Mouse (Mus musculus): Measurements from ENCODE around the gene Atl1.
A peak's percentile ranks its signal among the peaks of the same experiment; 100 is the strongest.

Gene Atl1

DNA sequence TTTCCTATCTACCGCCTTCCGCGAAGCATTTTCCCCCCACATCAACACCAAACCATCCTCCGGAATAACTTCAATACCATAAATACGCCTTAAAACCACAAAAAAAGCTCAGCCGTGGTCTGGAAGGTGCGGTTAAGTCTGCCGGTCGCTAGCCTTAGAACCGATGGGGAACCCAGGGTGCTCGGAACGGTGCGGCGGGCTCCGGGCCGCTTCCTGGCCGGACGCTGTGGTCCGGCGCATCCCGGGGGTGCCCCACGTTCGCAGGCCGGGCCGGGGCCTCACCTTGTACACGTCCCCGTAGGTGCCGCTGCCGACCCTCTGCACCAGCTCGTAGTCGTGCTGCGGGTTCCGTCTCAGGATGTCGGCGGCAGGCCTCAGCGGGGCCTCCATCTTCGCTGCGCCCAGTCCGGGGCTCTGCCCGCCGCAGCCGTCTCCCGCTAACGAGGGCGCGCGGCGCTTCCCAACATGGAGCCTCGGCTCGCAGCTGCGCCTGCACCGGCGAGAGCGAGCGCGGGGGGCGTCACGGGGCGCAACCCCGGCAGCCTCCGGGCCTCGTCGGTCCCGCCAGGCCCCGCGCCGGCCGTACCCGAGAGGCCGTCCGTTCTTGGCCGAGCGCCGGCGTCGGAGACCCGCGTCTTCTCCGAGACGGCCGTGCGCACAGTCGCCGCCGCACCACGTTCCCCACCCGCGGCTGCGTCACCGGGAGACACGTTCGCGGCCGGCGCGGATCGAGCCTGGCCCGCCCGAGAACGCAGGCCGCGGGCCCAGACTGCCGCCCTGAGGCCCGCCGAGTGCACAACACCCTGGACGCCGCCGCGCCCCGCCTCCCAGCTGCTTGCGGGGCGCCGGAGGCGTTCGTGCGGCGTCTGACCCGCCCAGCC is at the start of gene Atl1, which contains the start of gene Map4k5:
Atl1 (plus strand) TSS at position 244 of the 881 bp plus-strand sequence.
Map4k5 (minus strand) TSS at position 830 of the 881 bp plus-strand sequence.
- peak; percentile 72 to 73 for DNase-seq (ENCODE audit: low read depth in 2 of 2, low spot score in 2 of 2)

DNA sequence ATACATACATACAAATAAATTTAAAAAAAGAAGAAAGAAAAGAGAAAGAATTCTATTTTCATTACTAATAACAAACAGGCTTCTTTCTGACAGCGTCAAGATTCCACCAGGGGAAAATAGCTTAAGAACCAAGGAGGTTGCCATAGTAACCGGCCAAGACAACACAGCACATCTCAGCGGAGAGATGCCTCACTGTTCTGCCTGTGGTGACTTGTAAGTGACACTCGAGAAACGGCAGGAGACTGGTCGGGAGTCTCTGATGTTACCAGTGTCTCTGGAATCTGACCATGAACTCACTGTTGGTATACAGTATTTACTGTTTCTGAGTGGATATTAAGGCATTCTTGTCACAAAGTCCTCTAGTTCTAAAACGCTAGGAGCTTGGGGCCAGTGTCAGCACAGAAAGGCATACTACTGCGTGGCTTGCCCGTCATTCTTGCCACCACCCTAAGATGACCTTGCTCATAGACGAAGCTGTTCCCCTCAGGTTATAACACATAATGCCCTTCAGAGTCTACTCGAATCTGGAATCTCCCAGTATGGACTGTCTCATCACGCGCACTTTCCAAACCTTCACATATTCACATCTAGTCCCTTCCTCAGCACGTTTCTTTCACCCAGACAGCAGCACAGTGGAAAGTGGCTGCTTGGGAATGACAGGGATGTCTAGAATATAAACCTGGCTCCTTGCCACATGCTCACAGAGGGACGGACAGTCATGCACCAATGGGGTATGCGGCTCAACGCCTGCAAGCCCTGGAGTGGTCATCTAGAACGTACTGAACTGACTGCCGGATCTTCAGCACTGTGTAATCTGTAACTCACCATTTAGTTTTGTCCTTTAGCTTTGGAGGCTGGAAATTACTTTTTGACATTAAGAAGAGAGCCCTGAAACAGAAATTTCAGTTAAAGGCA is 48.6 kb upstream of the Atl1 start:
- DNase-seq (ENCODE audit: low read depth in 2 of 2, low spot score in 2 of 2) = no peak

DNA sequence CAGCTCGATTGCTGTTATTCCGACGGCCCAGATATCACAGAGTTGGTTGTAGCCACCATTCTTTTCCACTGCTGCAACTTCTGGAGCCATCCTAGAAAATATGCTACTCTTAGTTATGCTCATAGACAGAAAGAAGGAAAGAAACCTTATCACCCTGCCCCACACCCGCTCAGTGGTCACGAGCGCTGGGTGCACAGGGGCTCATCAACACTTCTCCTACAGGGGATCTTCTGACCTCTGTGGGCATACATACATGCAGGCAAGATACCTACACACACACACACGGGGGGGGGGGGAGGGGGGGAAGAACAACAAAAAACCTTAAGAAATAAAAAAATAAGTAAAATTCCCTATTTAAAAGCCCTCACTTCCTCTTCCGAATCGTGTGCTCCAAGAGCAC is 46.7 kb upstream of the Atl1 start:
- DNase-seq (ENCODE audit: low read depth in 2 of 2, low spot score in 2 of 2) = no peak

DNA sequence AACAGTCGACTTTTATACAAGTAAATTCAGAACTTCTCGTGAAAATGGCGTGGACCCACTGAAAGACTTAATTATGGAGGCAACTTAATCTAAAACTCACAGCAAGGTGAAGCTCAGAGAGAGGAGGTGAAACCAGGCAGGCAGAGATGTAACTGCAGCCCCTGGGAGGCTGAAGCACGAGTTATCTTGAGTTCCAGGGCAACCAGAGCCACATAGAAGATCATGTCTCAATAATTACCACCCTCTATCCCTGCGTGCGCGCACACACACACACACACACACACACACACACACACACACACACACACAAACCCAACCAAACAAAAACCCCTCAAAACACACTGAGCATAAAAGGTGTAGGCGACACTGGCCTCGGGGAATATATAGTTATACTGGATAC is 45.9 kb upstream of the Atl1 start:
- no peak for DNase-seq (ENCODE audit: low read depth in 2 of 2, low spot score in 2 of 2)

- DNase-seq (ENCODE audit: low read depth in 2 of 2, low spot score in 2 of 2) = no peak
These were observed 44.1 kb upstream of the Atl1 start for GRCm38 (mm10) chr12:69848083-69848878.

GRCm38 (mm10) chr12:69852288-69852687 is 40.1 kb upstream of the Atl1 start:
- no peak for DNase-seq (ENCODE audit: low read depth in 2 of 2, low spot score in 2 of 2)

DNA sequence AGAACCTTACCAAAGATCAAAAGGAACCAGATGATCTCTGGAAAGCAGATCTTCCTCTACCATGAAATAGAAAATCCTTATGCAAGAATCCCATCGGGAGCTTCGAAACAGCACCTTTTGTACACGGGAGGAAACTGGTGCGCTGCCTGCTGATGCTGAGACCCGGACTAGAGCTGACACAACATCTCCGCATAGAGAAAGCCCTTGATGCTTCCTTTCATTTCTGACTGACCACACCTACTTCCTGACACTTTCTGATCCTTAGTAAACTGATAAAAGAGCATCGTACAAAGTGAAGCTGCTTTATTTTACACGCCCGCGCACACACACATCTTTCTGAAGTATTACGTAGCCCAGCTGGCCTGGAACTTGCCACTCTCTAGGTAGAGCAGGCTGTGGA is 39.0 kb upstream of the Atl1 start:
- DNase-seq (ENCODE audit: low read depth in 2 of 2, low spot score in 2 of 2) = peak in 1 of 2 experiments; percentile 10

- DNase-seq (ENCODE audit: low read depth in 2 of 2, low spot score in 2 of 2) = no peak
These were observed 38.5 kb upstream of the Atl1 start for GRCm38 (mm10) chr12:69853942-69854341.

- no peak for DNase-seq (ENCODE audit: low read depth in 2 of 2, low spot score in 2 of 2)
These were observed 36.6 kb upstream of the Atl1 start for GRCm38 (mm10) chr12:69855641-69856300.

DNA sequence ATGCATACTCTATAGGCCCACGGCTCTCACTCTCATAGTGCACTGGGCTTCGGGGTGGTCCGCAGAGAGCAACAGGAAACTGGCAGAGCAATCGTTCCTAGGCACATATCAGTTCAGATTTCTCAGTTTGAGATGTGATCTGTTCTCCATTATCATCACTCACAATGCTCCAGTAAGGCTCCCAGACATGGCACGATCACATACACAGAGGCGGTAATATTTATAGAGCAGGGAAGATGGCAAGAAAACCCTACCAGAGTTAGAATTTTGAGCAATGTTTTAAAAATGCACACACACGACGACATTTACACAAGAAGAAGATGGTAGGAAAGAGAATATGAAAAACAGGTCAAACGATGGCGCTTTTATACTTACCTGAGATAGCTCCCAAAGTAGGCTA is 36.0 kb upstream of the Atl1 start:
- no peak for DNase-seq (ENCODE audit: low read depth in 2 of 2, low spot score in 2 of 2)

DNA sequence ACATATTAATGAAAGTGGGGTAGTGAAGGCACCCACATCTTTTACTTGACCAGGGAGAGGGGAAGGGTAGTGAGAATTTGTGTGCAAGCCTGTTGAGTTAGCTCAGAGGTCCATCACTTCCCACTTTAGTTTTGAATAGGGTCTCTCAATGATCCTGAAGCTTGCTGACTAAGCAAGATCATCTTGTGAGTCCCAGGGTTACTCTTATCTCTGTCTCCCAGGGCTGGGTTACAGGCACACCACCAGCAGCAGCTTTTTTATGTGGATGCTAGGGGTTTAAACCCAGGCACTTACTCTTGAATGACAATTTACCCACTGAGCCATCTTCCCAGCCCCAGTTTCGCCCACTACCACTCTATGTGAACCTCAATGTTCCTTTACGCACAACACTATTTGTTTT is 34.8 kb upstream of the Atl1 start:
- no peak for DNase-seq (ENCODE audit: low read depth in 2 of 2, low spot score in 2 of 2)

DNA sequence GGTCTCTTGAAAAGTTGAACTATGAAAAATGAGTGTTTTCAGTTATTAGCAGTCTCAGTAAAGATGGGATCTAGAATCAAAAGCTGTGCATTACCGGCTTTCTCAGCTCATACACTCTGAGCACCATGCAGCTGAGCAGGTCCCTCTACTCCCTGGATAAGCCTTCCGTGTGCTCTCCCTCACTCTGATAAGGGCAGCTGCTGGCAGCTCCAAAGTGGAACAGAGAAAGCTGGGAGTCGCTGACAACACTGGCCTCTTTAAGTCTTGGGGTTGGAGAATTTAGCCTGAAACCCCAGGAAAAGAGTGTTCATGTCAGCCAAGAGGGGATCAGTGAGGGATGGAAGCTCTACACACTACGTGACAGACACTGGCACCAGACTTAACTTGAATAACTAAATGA is 33.6 kb upstream of the Atl1 start:
- DNase-seq (ENCODE audit: low read depth in 2 of 2, low spot score in 2 of 2) = no peak

- DNase-seq (ENCODE audit: low read depth in 2 of 2, low spot score in 2 of 2) = peak; percentile 20 to 56
These were observed 28.9 kb upstream of the Atl1 start for GRCm38 (mm10) chr12:69863505-69863904.

GRCm38 (mm10) chr12:69864164-69864692 is 28.2 kb upstream of the Atl1 start:
- DNase-seq (ENCODE audit: low read depth in 2 of 2, low spot score in 2 of 2) = no peak

- no peak for DNase-seq (ENCODE audit: low read depth in 2 of 2, low spot score in 2 of 2)
These were observed 25.1 kb upstream of the Atl1 start for GRCm38 (mm10) chr12:69867338-69867737.

- no peak for DNase-seq (ENCODE audit: low read depth in 2 of 2, low spot score in 2 of 2)
These were observed 20.8 kb upstream of the Atl1 start for GRCm38 (mm10) chr12:69871632-69872031.

- no peak for DNase-seq (ENCODE audit: low read depth in 2 of 2, low spot score in 2 of 2)
These were observed 14.5 kb upstream of the Atl1 start for GRCm38 (mm10) chr12:69877842-69878363.

DNA sequence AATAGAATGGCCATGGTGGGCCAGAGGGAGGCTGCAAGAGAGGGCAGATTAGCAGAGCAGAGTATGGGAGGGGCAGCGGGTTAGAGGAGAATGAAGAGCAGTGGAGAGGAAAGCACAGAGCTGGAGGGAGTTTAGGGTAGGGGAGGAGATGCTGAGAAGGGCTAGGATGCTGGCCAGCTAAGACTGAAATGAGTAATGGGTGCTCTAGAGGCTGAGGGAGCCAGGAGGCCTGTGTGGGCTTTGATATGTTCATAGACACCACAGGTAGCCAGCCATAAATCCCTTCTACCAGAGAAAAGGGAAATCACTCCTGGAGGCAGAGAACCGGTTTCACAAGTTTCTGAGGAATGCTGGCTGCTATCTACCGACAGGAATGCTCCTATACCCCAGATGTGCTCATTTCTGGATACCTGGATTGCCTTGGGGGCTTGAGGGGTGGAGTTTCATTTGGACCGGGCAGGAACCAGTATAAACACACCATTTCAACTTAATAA is 13.2 kb upstream of the Atl1 start:
- DNase-seq (ENCODE audit: low read depth in 2 of 2, low spot score in 2 of 2) = no peak

- DNase-seq (ENCODE audit: low read depth in 2 of 2, low spot score in 2 of 2) = no peak
These were observed 12.7 kb upstream of the Atl1 start for GRCm38 (mm10) chr12:69879739-69880138.
